Mouse (Mus musculus): ENCODE results near the gene Zfp810.

GRCm38 (mm10) chr9:22244242-22244641 is 63.2 kb downstream of the Zfp810 start:
- TF ChIP-seq CTCF (IDR thresholded peaks at IDR 0.05; ENCODE audit: borderline replicate concordance, extremely low read depth, insufficient read depth, insufficient read length): no peak
- TF ChIP-seq POLR2A (IDR thresholded peaks at IDR 0.05; ENCODE audit: borderline replicate concordance, extremely low read depth, insufficient read depth, insufficient read length, poor library complexity, severe bottlenecking): no peak

Data from brain, embryonic 14.5 days (tissue).